Mouse (Mus musculus) hindbrain, embryonic 14.5 days (tissue): ENCODE measurements at regions not wholly inside any gene's neighbourhood (a gene's known extent, or its start where the extent isn't known, plus 50 kb on each side); places are given as distances from the start of the nearest gene placed in this dataset.

Experiments
- ATAC-seq: fragments of 200-750 bp; cut with Nextera tagmentation; 2 replicates; pipeline ENCODE4 v1.8.0; 2017; ENCODE audit warnings: moderate number of reproducible peaks, mild to moderate bottlenecking, moderate TSS enrichment, moderate library complexity; ENCODE audit not compliant: low FRiP score
- DNase-seq: peaks from one replicate; pipeline ENCODE4 v3.0.0-alpha.2; 2015; ENCODE audit warnings: low spot score
- H3K27ac ChIP-seq: fragments of 300-500 bp; sonication (generic); 2 replicates; pipeline ENCODE4 v1.5.1; 2014; ENCODE audit warnings: mild to moderate bottlenecking, moderate library complexity
- H3K27me3 ChIP-seq: fragments of 300-500 bp; sonication (generic); 2 replicates; pipeline ENCODE4 v1.6.1; 2014; ENCODE audit warnings: mild to moderate bottlenecking, low read length, mixed read lengths; ENCODE audit not compliant: control insufficient read depth, insufficient read depth
- H3K36me3 ChIP-seq: fragments of 300-500 bp; sonication (generic); replicated peaks from 2 replicates; pipeline ENCODE4 v1.6.1; 2014; ENCODE audit not compliant: control insufficient read depth, insufficient read depth
- H3K4me1 ChIP-seq: fragments of 300-500 bp; sonication (generic); replicated peaks from 2 replicates; pipeline ENCODE4 v1.6.1; 2014; ENCODE audit warnings: antibody characterized with exemption, low read length, mixed read lengths; ENCODE audit not compliant: control insufficient read depth, insufficient read depth
- H3K4me2 ChIP-seq: fragments of 300-500 bp; sonication (generic); replicated peaks from 2 replicates; pipeline ENCODE4 v1.6.1; 2014; ENCODE audit warnings: mild to moderate bottlenecking, moderate library complexity
- H3K4me3 ChIP-seq: fragments of 300-500 bp; sonication (generic); replicated peaks from 2 replicates; pipeline ENCODE4 v1.5.1; 2014; ENCODE audit warnings: mild to moderate bottlenecking, low read length
- H3K9ac ChIP-seq: fragments of 300-500 bp; sonication (generic); 2 replicates; pipeline ENCODE4 v1.6.1; 2014
- H3K9me3 ChIP-seq: fragments of 300-500 bp; sonication (generic); 2 replicates; pipeline ENCODE4 v1.6.1; 2016; ENCODE audit warnings: low read length; ENCODE audit not compliant: control insufficient read depth
- WGBS: fragments of 180-500 bp; shearing (Covaris S2); extraction: QIAGEN DNeasy Blood & Tissue Kit; methylation state at CpG from one replicate; pipeline ENCODE4 v1.1.7; 2014; 5-methylcytosine and 5-hydroxymethylcytosine counted together

DNA sequence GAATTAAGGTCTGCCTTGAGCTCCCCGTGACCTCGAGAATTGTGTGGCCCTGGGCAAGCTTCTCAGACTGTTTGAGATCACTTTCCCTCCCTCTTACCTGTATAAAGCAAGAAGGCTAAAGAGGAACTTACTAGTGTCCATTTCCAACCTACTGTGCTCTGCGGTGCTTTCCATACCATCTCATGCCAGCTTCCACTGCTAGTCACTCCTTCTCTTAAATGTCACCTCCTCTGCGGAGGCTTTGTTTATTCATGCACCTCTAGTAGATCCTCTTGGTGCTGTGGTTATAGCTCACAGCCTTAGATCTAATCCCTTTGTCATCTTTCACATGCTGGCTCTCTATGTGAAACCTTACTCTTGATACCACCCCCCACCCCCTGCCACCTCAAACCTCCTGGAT lies 2310.3 kb upstream of the Lrrc6 start:
- Histone ChIP-seq H3K27me3 (no peaks in the 10 kb centered on the region), H3K27ac (no peak overlapping the region), H3K4me2 (no peak overlapping the region), H3K4me1 (no peaks in the 10 kb centered on the region), H3K4me3 (no peak overlapping the region), H3K9ac (no peak overlapping the region), H3K9me3 (no peaks in the 10 kb centered on the region), H3K36me3 (no peaks in the 10 kb centered on the region)
- ATAC-seq (no peak), DNase-seq (no peak)
- WGBS: 87% methylated on average over 4 of the region's 4 CpGs

GRCm38 (mm10) chr15:68810593-68810992 lies 2309.9 kb upstream of the Lrrc6 start:
- ATAC-seq (no peak), DNase-seq (no peak)
- Histone ChIP-seq H3K27ac (no peak overlapping the region), H3K36me3 (no peaks in the 10 kb centered on the region), H3K27me3 (no peaks in the 10 kb centered on the region), H3K4me2 (no peak overlapping the region), H3K9ac (no peak overlapping the region), H3K4me3 (no peak overlapping the region), H3K9me3 (no peaks in the 10 kb centered on the region), H3K4me1 (no peaks in the 10 kb centered on the region)
- WGBS: 71% methylated on average over 6 of the region's 6 CpGs

DNA sequence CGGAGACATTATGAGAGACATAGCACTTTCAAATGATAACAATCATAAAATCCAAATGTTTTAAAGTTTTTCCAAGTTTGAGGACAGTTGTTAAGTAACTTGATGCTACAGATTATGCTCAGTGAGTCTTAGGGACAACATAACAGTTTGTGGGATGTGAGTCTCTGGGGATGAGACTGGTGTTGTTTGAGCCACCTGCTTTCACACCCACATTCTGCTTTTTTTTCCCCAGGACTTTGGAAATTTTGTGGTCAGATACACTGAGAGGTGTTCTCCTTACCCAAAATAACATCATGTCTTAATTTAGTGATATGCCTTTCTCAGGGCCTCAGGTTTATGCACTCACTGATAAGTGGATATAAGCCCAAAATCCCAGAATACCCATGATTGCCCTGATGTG lies 2307.5 kb upstream of the Lrrc6 start:
- 93% methylated on average over 1 of the region's 1 CpGs for WGBS
- no peaks in the 10 kb centered on the region for H3K36me3 ChIP-seq

GRCm38 (mm10) chr15:68804254-68804653 lies 2303.5 kb upstream of the Lrrc6 start:
- H3K27me3 ChIP-seq: no peaks in the 10 kb centered on the region
- H3K9ac ChIP-seq: no peak overlapping the region
- H3K4me3 ChIP-seq: no peak overlapping the region
- no peaks in the 10 kb centered on the region for H3K4me1 ChIP-seq
- H3K36me3 ChIP-seq: no peaks in the 10 kb centered on the region
- ATAC-seq (no peak), DNase-seq (no peak)
- no peak overlapping the region for H3K27ac ChIP-seq
- no peaks in the 10 kb centered on the region for H3K9me3 ChIP-seq
- H3K4me2 ChIP-seq: no peak overlapping the region
- 97% methylated on average over 1 of the region's 1 CpGs for WGBS

More for the DNA sequence above, 2307.5 kb upstream of the Lrrc6 start:
- H3K27ac ChIP-seq: no peak overlapping the region
- no peaks in the 10 kb centered on the region for H3K4me1 ChIP-seq
- H3K9me3 ChIP-seq: no peaks in the 10 kb centered on the region
- no peaks in the 10 kb centered on the region for H3K27me3 ChIP-seq
- ATAC-seq (no peak), DNase-seq (no peak)
- H3K4me2 ChIP-seq: no peak overlapping the region
- H3K9ac ChIP-seq: no peak overlapping the region
- H3K4me3 ChIP-seq: no peak overlapping the region

DNA sequence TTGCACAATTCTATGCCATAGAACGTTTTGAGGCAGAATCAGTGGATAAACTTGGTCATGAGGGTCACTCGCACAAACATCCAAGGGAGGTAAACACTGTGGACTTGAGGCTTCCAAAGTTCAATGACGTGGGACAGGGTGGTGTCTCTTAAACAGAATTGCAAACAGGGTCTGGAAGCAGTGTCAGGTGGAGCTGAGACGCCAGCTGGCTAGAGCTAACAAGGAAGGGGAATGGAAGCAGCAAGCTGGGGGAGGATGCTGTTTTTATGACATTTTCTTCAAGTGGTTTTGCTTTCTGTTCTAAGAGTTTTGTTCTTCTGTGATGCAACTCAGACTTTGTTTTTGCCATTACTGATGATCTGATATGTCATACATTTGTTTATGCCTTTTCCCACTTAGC lies 2301.1 kb upstream of the Lrrc6 start:
- no peak overlapping the region for H3K4me2 ChIP-seq

GRCm38 (mm10) chr15:68797406-68797805 lies 2296.7 kb upstream of the Lrrc6 start:
- Histone ChIP-seq H3K4me2 (no peak overlapping the region), H3K4me3 (no peak overlapping the region), H3K9ac (no peak overlapping the region), H3K4me1 (no peaks in the 10 kb centered on the region), H3K36me3 (no peaks in the 10 kb centered on the region), H3K27me3 (no peaks in the 10 kb centered on the region), H3K27ac (no peak overlapping the region), H3K9me3 (no peaks in the 10 kb centered on the region)
- ATAC-seq (no peak), DNase-seq (no peak)
- 83% methylated on average over 2 of the region's 2 CpGs for WGBS

More for the DNA sequence above, 2301.1 kb upstream of the Lrrc6 start:
- 82% methylated on average over 4 of the region's 4 CpGs for WGBS
- Histone ChIP-seq H3K9ac (no peak overlapping the region), H3K27me3 (no peaks in the 10 kb centered on the region), H3K4me3 (no peak overlapping the region), H3K36me3 (no peaks in the 10 kb centered on the region), H3K9me3 (no peaks in the 10 kb centered on the region), H3K4me1 (no peaks in the 10 kb centered on the region), H3K27ac (no peak overlapping the region)
- no peak for DNase-seq
- no peak for ATAC-seq

- ATAC-seq (no peak), DNase-seq (no peak)
- Histone ChIP-seq H3K4me3 (no peak overlapping the region), H3K9ac (no peak overlapping the region), H3K9me3 (no peaks in the 10 kb centered on the region), H3K4me2 (no peak overlapping the region), H3K4me1 (no peaks in the 10 kb centered on the region), H3K27me3 (no peaks in the 10 kb centered on the region), H3K36me3 (no peaks in the 10 kb centered on the region), H3K27ac (no peak overlapping the region)
- WGBS: 72% methylated on average over 4 of the region's 4 CpGs
Observed at GRCm38 (mm10) chr15:68795239-68795960, 2294.7 kb upstream of the Lrrc6 start.

- no peaks in the 10 kb centered on the region for H3K9me3 ChIP-seq
- no peak overlapping the region for H3K27ac ChIP-seq
- WGBS: 81% methylated on average over 1 of the region's 1 CpGs
- H3K4me3 ChIP-seq: no peak overlapping the region
- H3K36me3 ChIP-seq: no peaks in the 10 kb centered on the region
- DNase-seq (no peak), ATAC-seq (no peak)
- no peak overlapping the region for H3K9ac ChIP-seq
- H3K4me2 ChIP-seq: no peak overlapping the region
- H3K4me1 ChIP-seq: no peaks in the 10 kb centered on the region
- no peaks in the 10 kb centered on the region for H3K27me3 ChIP-seq
Observed at GRCm38 (mm10) chr15:68759948-68760347, 2259.2 kb upstream of the Lrrc6 start.

GRCm38 (mm10) chr15:68755255-68755654 lies 2254.5 kb upstream of the Lrrc6 start:
- H3K9ac ChIP-seq: no peak overlapping the region
- no peak overlapping the region for H3K4me2 ChIP-seq
- no peaks in the 10 kb centered on the region for H3K36me3 ChIP-seq
- 93% methylated on average over 1 of the region's 1 CpGs for WGBS
- no peaks in the 10 kb centered on the region for H3K9me3 ChIP-seq
- H3K27me3 ChIP-seq: no peaks in the 10 kb centered on the region
- no peaks in the 10 kb centered on the region for H3K4me1 ChIP-seq
- DNase-seq (no peak), ATAC-seq (no peak)
- H3K27ac ChIP-seq: no peak overlapping the region
- no peak overlapping the region for H3K4me3 ChIP-seq

- no peak overlapping the region for H3K27ac ChIP-seq
- no peak overlapping the region for H3K9ac ChIP-seq
- no peaks in the 10 kb centered on the region for H3K4me1 ChIP-seq
- no peaks in the 10 kb centered on the region for H3K36me3 ChIP-seq
- DNase-seq (no peak), ATAC-seq (no peak)
- no peaks in the 10 kb centered on the region for H3K9me3 ChIP-seq
- no peaks in the 10 kb centered on the region for H3K27me3 ChIP-seq
- no peak overlapping the region for H3K4me2 ChIP-seq
- 80% methylated on average over 4 of the region's 4 CpGs for WGBS
- no peak overlapping the region for H3K4me3 ChIP-seq
Observed at GRCm38 (mm10) chr15:68754834-68755233, 2254.1 kb upstream of the Lrrc6 start.
